Mouse (Mus musculus): ENCODE results near the gene Scmh1.
A peak's percentile ranks its signal among the peaks of the same experiment; 100 is the strongest.
"Not testable (repeated sequence)": the region's sequence is repeated elsewhere in the genome, so short reads cannot be mapped to it uniquely, and the experiment has no call there.

The Scmh1 gene

GRCm38 (mm10) chr4:120405144-120405805, at the start of gene Scmh1:
Scmh1 (plus strand) TSS chr4:120405281.
- DNase-seq (ENCODE audit: low spot score in 2 of 2), result peak; percentile 62 to 63

GRCm38 (mm10) chr4:120360011-120360521, 45.0 kb upstream of the Scmh1 start:
- no peak for DNase-seq (ENCODE audit: low spot score in 2 of 2)

- DNase-seq (ENCODE audit: low spot score in 2 of 2), result no peak
These were observed 40.4 kb upstream of the Scmh1 start for GRCm38 (mm10) chr4:120364729-120365128.

DNA sequence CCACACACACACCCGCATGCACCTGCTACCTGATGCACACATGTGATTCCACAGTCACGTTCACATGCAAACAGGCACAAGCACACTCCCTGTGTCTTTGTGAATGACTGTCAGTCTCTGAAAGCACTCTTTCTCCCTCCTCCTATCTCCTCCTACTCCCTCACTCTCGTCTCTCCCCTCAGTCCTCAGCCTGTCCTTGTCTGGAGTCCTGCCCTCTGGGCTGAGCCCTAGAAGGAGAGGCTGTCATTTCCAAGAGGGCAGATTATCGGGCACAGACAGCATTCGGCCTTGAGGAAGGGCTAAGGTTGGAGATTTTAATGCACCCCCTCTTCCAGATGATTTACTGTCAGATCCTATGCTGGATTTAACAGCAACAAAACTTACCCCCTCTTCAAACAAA, 39.6 kb upstream of the Scmh1 start:
- DNase-seq (ENCODE audit: low spot score in 2 of 2), result no peak

DNA sequence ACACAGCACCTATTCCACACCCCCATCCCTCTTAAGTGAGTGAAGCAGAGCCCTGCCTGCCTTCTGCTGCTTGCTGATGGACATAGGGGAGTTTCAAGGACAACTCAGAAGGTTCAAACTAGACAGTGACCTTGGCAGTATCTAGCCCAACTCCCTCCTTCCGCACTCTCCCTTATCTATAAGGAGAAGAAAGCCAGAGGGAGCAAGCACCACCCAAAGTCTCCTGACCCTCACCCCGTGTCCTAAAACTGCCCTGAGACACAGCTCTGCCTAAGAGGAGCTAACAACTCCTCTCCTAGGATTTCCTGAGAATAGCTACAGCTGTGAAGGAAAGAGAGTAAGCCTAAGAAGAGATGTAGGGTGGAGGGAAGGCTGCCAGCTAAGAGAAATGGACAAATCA, 37.0 kb upstream of the Scmh1 start:
- DNase-seq (ENCODE audit: low spot score in 2 of 2), result no peak

GRCm38 (mm10) chr4:120368663-120369062, 36.4 kb upstream of the Scmh1 start:
- DNase-seq (ENCODE audit: low spot score in 2 of 2), result peak; percentile 44 to 62

GRCm38 (mm10) chr4:120369156-120369555, 35.9 kb upstream of the Scmh1 start:
- peak; percentile 62 to 75 for DNase-seq (ENCODE audit: low spot score in 2 of 2)

GRCm38 (mm10) chr4:120369861-120370366, 35.2 kb upstream of the Scmh1 start:
- DNase-seq (ENCODE audit: low spot score in 2 of 2), result peak in 1 of 2 experiments; percentile 12

- no peak for DNase-seq (ENCODE audit: low spot score in 2 of 2)
These were observed 32.2 kb upstream of the Scmh1 start for GRCm38 (mm10) chr4:120372838-120373237.

DNA sequence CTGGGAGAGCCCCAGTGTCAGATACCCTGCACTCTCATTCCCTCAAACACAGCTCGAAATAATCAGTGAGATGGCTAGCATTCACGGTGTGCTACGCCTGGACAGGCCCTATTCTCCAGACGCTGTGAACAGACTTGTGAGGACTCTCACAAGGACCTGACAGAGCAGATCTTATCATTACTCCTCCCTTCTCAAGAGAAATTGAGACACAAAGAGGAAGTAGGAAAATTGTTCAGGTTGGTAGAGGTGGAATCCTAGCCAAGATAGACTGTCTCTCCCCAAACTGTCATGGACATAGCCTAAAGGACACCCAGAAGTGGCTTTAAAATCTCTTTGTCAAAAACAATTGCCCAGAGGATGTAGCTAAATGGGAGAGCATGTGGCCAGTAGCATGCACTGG, 31.3 kb upstream of the Scmh1 start:
- DNase-seq (ENCODE audit: low spot score in 2 of 2), result no peak

GRCm38 (mm10) chr4:120380811-120381391, 24.2 kb upstream of the Scmh1 start:
- peak; percentile 91 to 94 for DNase-seq (ENCODE audit: low spot score in 2 of 2)

GRCm38 (mm10) chr4:120385496-120385895, 19.6 kb upstream of the Scmh1 start:
- DNase-seq (ENCODE audit: low spot score in 2 of 2), result no peak

GRCm38 (mm10) chr4:120387496-120387895, 17.6 kb upstream of the Scmh1 start:
- no peak for DNase-seq (ENCODE audit: low spot score in 2 of 2)

GRCm38 (mm10) chr4:120387968-120388367, 17.1 kb upstream of the Scmh1 start:
- no peak for DNase-seq (ENCODE audit: low spot score in 2 of 2)

GRCm38 (mm10) chr4:120388998-120389542, 16.0 kb upstream of the Scmh1 start:
- DNase-seq (ENCODE audit: low spot score in 2 of 2), result no peak

- DNase-seq (ENCODE audit: low spot score in 2 of 2), result no peak
These were observed 15.5 kb upstream of the Scmh1 start for GRCm38 (mm10) chr4:120389546-120389945.

- DNase-seq (ENCODE audit: low spot score in 2 of 2), result no peak
These were observed 13.5 kb upstream of the Scmh1 start for GRCm38 (mm10) chr4:120391591-120391990.

- no peak for DNase-seq (ENCODE audit: low spot score in 2 of 2)
These were observed 12.7 kb upstream of the Scmh1 start for GRCm38 (mm10) chr4:120392341-120392740.

- DNase-seq (ENCODE audit: low spot score in 2 of 2), result no peak
These were observed 12.3 kb upstream of the Scmh1 start for GRCm38 (mm10) chr4:120392748-120393147.

DNA sequence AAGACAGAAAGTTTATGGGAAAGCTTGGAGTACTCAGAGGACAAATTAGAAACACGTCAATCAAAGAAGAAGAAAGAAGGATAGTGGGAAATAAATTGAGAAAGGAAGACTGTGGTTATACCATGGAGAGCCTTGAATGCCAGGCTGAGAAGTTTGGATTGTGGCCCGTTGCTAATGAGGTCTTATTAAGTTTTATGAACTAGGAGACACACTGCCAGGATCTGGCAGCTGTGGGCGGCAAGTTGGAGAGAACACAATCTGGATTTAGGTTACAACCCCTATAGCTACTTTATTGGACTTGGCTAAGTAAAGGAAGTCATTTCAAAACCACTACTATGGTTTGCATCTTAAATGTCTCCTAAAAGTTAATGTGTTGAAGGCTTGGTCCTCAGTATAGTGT, 4.8 kb upstream of the Scmh1 start:
- DNase-seq (ENCODE audit: low spot score in 2 of 2), result no peak

DNA sequence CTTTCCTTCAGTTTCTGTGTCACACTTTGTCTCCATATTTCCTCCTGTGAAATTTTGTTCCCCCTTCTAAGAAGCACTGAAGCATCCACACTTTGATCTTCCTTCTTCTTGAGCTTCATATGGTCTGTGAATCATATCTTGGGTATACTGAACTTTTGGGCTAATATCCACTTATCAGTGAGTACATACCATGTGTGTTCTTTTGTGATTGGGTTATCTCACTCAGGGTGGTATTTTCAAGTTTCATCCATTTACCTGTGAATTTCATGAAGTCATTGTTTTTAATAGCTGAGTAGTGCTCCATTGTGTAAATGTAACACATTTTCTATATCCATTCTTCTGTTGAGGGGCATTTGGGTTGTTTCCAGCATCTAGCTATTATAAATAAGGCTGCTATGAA, 3.0 kb upstream of the Scmh1 start:
- not testable (repeated sequence) for DNase-seq (ENCODE audit: low spot score in 2 of 2)

GRCm38 (mm10) chr4:120404247-120404646, 834 bp upstream of the Scmh1 start:
- no peak for DNase-seq (ENCODE audit: low spot score in 2 of 2)

GRCm38 (mm10) chr4:120404778-120405143, 320 bp upstream of the Scmh1 start:
- no peak for DNase-seq (ENCODE audit: low spot score in 2 of 2)
